Mouse (Mus musculus) heart, postnatal 0 days (tissue): ENCODE results near the gene Kremen2.

Experiments
- CTCF ChIP-seq: IDR thresholded peaks from 2 replicates; pipeline ENCODE4 v1.5.1; 2016; ENCODE audit warnings: antibody characterized with exemption, control low read depth, low read depth
- EP300 ChIP-seq: IDR thresholded peaks from 2 replicates; pipeline ENCODE4 v1.6.1; 2016; ENCODE audit warnings: antibody characterized with exemption, low read depth

DNA sequence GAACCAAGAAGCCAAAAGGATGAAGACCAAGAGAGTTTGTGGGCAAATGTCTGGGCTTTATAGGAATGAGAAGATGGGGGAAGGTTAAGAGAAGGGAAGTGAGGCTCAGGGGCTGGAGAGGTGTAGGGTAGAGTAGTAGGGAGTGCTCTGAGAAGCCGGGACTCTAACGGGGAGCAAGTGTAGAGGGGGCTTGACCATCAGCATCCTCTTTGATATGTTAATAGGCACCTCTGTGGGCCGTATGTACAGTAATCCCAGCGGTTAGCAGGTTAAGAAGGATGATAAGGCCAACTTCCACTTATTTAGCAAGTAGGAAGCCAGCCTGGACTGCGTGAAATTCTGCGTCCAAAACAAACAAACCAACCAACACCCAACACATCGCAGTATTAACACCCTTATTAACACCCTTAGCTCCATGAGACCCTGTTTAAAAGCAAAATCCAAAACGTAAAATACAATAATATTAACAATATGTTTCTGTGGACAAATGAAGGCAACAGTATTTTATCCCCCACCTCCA lies 44.2 kb upstream of the Kremen2 start:
- TF ChIP-seq CTCF, result no peak
- TF ChIP-seq EP300, result no peak
